Mouse (Mus musculus) embryonic facial prominence, embryonic 11.5 days (tissue): Measurements from ENCODE around the gene Unc5c. TPM values are rescaled to one million over a fixed set of nuclear protein-coding genes. Genes with fewer than 3 reads are reported as not detected.

Experiments used
- ATAC-seq: fragments of 200-750 bp; cut with Nextera tagmentation; replicated peaks from 2 replicates; pipeline ENCODE4 v1.8.0; 2017; ENCODE audit warnings: low read depth; ENCODE audit not compliant: insufficient number of reproducible peaks, low FRiP score, low TSS enrichment
- DNase-seq: peaks from one replicate; pipeline ENCODE4 v3.0.0-alpha.2; 2015; ENCODE audit warnings: low spot score
- H3K27ac ChIP-seq: fragments of 300-500 bp; sonication (generic); replicated peaks from 2 replicates; pipeline ENCODE4 v1.5.1; 2014; ENCODE audit warnings: mild to moderate bottlenecking, low read depth, low read length, control low read depth
- H3K27me3 ChIP-seq: fragments of 300-500 bp; sonication (generic); 2 replicates; pipeline ENCODE4 v1.6.1; 2014; ENCODE audit warnings: mild to moderate bottlenecking, low read length, moderate library complexity, mixed read lengths; ENCODE audit not compliant: control insufficient read depth, insufficient read depth
- H3K36me3 ChIP-seq: fragments of 300-500 bp; sonication (generic); replicated peaks from 2 replicates; pipeline ENCODE4 v1.6.1; 2014; ENCODE audit warnings: low read depth, mild to moderate bottlenecking, low read length, moderate library complexity, mixed read lengths; ENCODE audit not compliant: control insufficient read depth, insufficient read depth
- H3K4me1 ChIP-seq: fragments of 300-500 bp; sonication (generic); 2 replicates; pipeline ENCODE4 v1.6.1; 2014; ENCODE audit warnings: low read length, mixed read lengths; ENCODE audit not compliant: control insufficient read depth, insufficient read depth
- H3K4me2 ChIP-seq: fragments of 300-500 bp; sonication (generic); 2 replicates; pipeline ENCODE4 v1.6.1; 2014; ENCODE audit warnings: low read depth, mild to moderate bottlenecking, control low read depth, low read length, moderate library complexity
- H3K4me3 ChIP-seq: fragments of 300-500 bp; sonication (generic); 2 replicates; pipeline ENCODE4 v1.5.1; 2014; ENCODE audit warnings: low read depth, low read length, control low read depth
- H3K9ac ChIP-seq: fragments of 300-500 bp; sonication (generic); replicated peaks from 2 replicates; pipeline ENCODE4 v1.6.1; 2014; ENCODE audit warnings: mild to moderate bottlenecking, control low read depth, low read length
- H3K9me3 ChIP-seq: fragments of 300-500 bp; sonication (generic); replicated peaks from 2 replicates; pipeline ENCODE4 v1.6.1; 2016; ENCODE audit warnings: mild to moderate bottlenecking, low read length, inconsistent platforms, mixed read lengths; ENCODE audit not compliant: control insufficient read depth
- WGBS: fragments of 180-500 bp; shearing (Covaris S2); extraction: QIAGEN DNeasy Blood & Tissue Kit; methylation state at CpG from one replicate; pipeline ENCODE4 v1.1.7; 2014; 5-methylcytosine and 5-hydroxymethylcytosine counted together
- polyA plus RNA-seq: library from polyadenylated mRNA; unstranded; fragments of >200 nt; fragmentation: Nextera tagmentation; extraction: Ambion mirVana; gene quantifications from 2 replicates; pipeline ENCODE4 v1.2.1, GENCODE M21; 2014

Unc5c gene
- polyA plus RNA-seq, 1 experiment from 2014 or later, result 10.0 TPM

GRCm38 (mm10) chr3:141849206-141849605 is 384.2 kb downstream of the Unc5c start:
- Histone ChIP-seq H3K4me3 (no peak overlapping the region), H3K36me3 (no peaks in the 10 kb centered on the region), H3K4me2 (no peak overlapping the region), H3K27me3 (no peaks in the 10 kb centered on the region), H3K9me3 (no peaks in the 10 kb centered on the region), H3K9ac (no peak overlapping the region), H3K4me1 (no peaks in the 10 kb centered on the region), H3K27ac (no peak overlapping the region)
- WGBS, result 41% methylated on average over 1 of the region's 1 CpGs
- ATAC-seq, result no peak
- no peak for DNase-seq

DNA sequence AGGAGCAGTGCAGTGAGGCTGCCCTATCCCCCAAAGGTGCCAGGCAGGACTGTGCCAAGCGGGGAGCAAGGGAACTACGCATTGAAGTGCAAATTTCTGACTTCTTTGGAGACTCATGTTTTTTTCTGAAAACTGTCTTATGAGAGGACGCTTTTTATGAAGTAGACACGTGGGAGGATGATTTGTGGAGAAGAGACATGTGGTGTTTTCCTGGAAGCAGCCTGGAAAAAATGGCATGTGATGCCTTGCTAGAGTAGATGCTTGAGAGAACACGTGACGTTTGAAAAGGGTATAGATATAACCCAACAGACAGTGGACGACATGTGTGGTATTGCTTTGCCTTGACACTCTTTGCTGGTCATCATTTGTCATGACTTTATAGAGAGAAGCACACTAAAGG is 385.1 kb downstream of the Unc5c start:
- Histone ChIP-seq H3K9ac (no peak overlapping the region), H3K4me1 (no peaks in the 10 kb centered on the region), H3K27ac (no peak overlapping the region), H3K27me3 (no peaks in the 10 kb centered on the region), H3K4me2 (no peak overlapping the region), H3K4me3 (no peak overlapping the region), H3K9me3 (no peaks in the 10 kb centered on the region), H3K36me3 (no peaks in the 10 kb centered on the region)
- WGBS, result 80% methylated on average over 7 of the region's 7 CpGs
- no peak for DNase-seq
- ATAC-seq, result no peak

GRCm38 (mm10) chr3:141854339-141854738 is 389.3 kb downstream of the Unc5c start:
- Histone ChIP-seq H3K27ac (no peak overlapping the region), H3K4me2 (no peak overlapping the region), H3K36me3 (no peaks in the 10 kb centered on the region), H3K9ac (no peak overlapping the region), H3K4me3 (no peak overlapping the region), H3K4me1 (no peaks in the 10 kb centered on the region), H3K27me3 (no peaks in the 10 kb centered on the region), H3K9me3 (no peaks in the 10 kb centered on the region)
- DNase-seq (no peak), ATAC-seq (no peak)
- WGBS, result 79% methylated on average over 4 of the region's 4 CpGs

GRCm38 (mm10) chr3:141857123-141857522 is 392.1 kb downstream of the Unc5c start:
- Histone ChIP-seq H3K4me2 (no peak overlapping the region), H3K27me3 (no peaks in the 10 kb centered on the region), H3K36me3 (no peaks in the 10 kb centered on the region), H3K4me3 (no peak overlapping the region), H3K9ac (no peak overlapping the region), H3K9me3 (no peaks in the 10 kb centered on the region), H3K4me1 (no peaks in the 10 kb centered on the region), H3K27ac (no peak overlapping the region; the same call in 1 of the 2 replicates)
- WGBS, result 87% methylated on average over 8 of the region's 8 CpGs
- DNase-seq (no peak), ATAC-seq (no peak)

DNA sequence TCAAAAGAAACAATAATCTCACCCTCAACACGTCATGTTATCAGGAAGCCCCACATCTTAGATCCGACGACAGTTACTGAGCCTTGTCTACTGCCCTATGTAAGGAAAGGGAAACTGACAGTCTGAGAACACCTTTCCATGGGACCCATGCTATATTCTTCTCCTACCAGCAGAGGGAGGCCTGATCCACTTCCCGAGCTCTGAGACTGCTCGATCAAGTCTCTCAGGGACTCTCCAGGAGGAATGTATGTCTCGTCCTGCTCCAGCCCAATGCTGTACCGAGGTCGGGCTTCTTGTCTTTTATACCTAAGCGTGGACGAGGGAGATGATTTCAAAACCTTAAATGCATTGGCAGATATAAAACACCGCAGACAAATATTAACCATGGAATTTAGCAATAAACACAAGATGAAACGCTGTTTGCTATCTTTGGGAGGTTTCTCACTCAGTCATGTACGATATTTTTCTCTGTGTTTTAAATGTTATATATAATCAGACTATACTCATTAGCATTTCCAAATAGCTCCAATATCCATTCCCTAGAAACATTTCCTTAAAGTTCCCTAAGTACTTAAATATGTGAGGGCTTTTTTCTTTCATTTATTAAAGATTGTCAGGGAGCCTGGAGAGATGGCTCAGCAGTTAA is 397.9 kb downstream of the Unc5c start:
- no peak overlapping the region for H3K4me2 ChIP-seq
- no peaks in the 10 kb centered on the region for H3K27me3 ChIP-seq
- H3K27ac ChIP-seq, result no peak overlapping the region
- peak; percentile 78 for DNase-seq
- H3K36me3 ChIP-seq, result no peaks in the 10 kb centered on the region
- 24% methylated on average over 13 of the region's 13 CpGs for WGBS
- no peak overlapping the region for H3K4me3 ChIP-seq
- H3K4me1 ChIP-seq, result no peaks in the 10 kb centered on the region
- ATAC-seq, result peak; percentile 84
- H3K9ac ChIP-seq, result no peak overlapping the region
- H3K9me3 ChIP-seq, result no peaks in the 10 kb centered on the region

GRCm38 (mm10) chr3:141871805-141872204 is 406.8 kb downstream of the Unc5c start:
- no peak for DNase-seq
- Histone ChIP-seq H3K4me2 (no peak overlapping the region), H3K9ac (no peak overlapping the region), H3K27ac (no peak overlapping the region), H3K4me3 (no peak overlapping the region), H3K27me3 (no peaks in the 10 kb centered on the region), H3K4me1 (no peaks in the 10 kb centered on the region), H3K36me3 (no peaks in the 10 kb centered on the region), H3K9me3 (no peaks in the 10 kb centered on the region)
- ATAC-seq, result no peak
- 80% methylated on average over 3 of the region's 3 CpGs for WGBS

DNA sequence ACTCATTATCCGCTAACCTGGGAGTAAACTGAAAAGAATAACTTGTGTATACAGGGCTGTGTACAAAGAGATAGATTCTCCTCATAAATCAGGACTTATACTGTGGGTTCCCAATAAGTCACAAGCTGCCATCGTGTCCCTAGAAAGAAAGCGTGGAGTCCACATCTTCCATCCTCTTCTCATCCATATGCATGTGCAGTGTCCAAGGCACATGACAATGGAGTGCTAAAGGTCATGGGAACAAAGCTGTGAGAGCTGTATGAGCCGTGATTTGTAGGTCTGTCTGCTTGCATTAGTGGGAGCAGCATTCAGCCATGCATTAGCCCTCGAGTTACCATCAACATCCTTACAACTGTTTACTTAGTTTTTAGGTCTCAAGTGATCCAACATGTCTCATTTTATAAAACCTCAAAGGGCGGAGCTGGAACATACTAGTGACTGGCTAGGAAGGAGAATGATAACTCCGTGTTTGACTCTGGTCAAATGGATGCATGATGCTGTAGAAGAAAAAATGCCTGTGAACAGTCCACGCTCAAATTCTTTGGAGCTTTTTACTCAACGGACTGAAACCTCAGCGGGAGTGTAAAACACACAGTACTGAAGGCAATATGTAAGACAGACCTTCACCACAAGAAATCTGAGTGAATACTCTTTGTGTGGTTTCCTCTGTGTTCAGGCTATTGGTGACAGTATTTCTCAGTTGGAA is 407.5 kb downstream of the Unc5c start:
- no peak overlapping the region for H3K9ac ChIP-seq
- no peak overlapping the region for H3K4me3 ChIP-seq
- 85% methylated on average over 10 of the region's 10 CpGs for WGBS
- H3K36me3 ChIP-seq, result no peaks in the 10 kb centered on the region
- H3K9me3 ChIP-seq, result no peaks in the 10 kb centered on the region
- no peak overlapping the region for H3K4me2 ChIP-seq
- no peak for ATAC-seq
- H3K4me1 ChIP-seq, result no peaks in the 10 kb centered on the region
- H3K27me3 ChIP-seq, result no peaks in the 10 kb centered on the region
- no peak overlapping the region for H3K27ac ChIP-seq
- no peak for DNase-seq

GRCm38 (mm10) chr3:141882496-141882895 is 417.5 kb downstream of the Unc5c start:
- no peaks in the 10 kb centered on the region for H3K36me3 ChIP-seq
- H3K27me3 ChIP-seq, result no peaks in the 10 kb centered on the region
- no peaks in the 10 kb centered on the region for H3K4me1 ChIP-seq
- no peak for ATAC-seq
- H3K4me2 ChIP-seq, result no peak overlapping the region
- H3K27ac ChIP-seq, result no peak overlapping the region
- H3K9me3 ChIP-seq, result no peaks in the 10 kb centered on the region
- WGBS, result 77% methylated on average over 2 of the region's 2 CpGs
- DNase-seq, result no peak
- no peak overlapping the region for H3K4me3 ChIP-seq
- H3K9ac ChIP-seq, result no peak overlapping the region
